Mouse (Mus musculus) embryonic fibroblast, embryonic 13.5 days (primary cell): ENCODE data around the gene Mras. TPM values are rescaled to one million over a fixed set of nuclear protein-coding genes. Genes with fewer than 3 reads are reported as not detected.

Experiments used
- H3K27ac ChIP-seq: 2 replicates; pipeline ENCODE4 v1.5.1; 2012; ENCODE audit warnings: low read length, control low read depth, inconsistent platforms; ENCODE audit not compliant: insufficient read depth
- H3K4me1 ChIP-seq: 2 replicates; pipeline ENCODE4 v1.6.1; 2011; ENCODE audit warnings: low read length; ENCODE audit not compliant: control insufficient read depth, insufficient read depth
- H3K4me3 ChIP-seq: 2 replicates; pipeline ENCODE4 v1.5.1; 2011; ENCODE audit warnings: mild to moderate bottlenecking, control low read depth, low read length; ENCODE audit not compliant: insufficient read depth
- CTCF ChIP-seq: IDR thresholded peaks from 2 replicates; pipeline ENCODE4 v1.5.1; 2011; ENCODE audit warnings: mild to moderate bottlenecking, control low read depth, low read length, moderate library complexity, borderline replicate concordance; ENCODE audit not compliant: insufficient read depth
- POLR2A ChIP-seq: IDR thresholded peaks from 2 replicates; pipeline ENCODE4 v1.6.1; 2011; ENCODE audit warnings: low read depth, mild to moderate bottlenecking, control low read depth, low read length, moderate library complexity
- polyA plus RNA-seq: library from polyadenylated mRNA; stranded (reverse); fragments of >200 nt; gene quantifications from 2 replicates; pipeline ENCODE4 v1.2.4, GENCODE M21; 2011; ENCODE audit warnings: low read depth; ENCODE audit not compliant: missing spikeins, insufficient read length

Mras gene
- polyA plus RNA-seq, 1 experiment = 35.3 TPM

GRCm38 (mm10) chr9:99441647-99442433 is 4.7 kb upstream of the Mras start:
- peak; percentile 19; the same call in 1 of the 2 replicates for TF ChIP-seq CTCF
- no peak for TF ChIP-seq POLR2A
- Histone ChIP-seq H3K4me3 (no peak overlapping the region), H3K27ac (no peak overlapping the region), H3K4me1 (peaks cover 11% of the 10 kb centered on the region)

- Histone ChIP-seq H3K4me1 (peaks cover 11% of the 10 kb centered on the region), H3K4me3 (no peak overlapping the region), H3K27ac (no peak overlapping the region)
- TF ChIP-seq POLR2A (no peak), CTCF (no peak)
Observed at GRCm38 (mm10) chr9:99440941-99441340, 3.8 kb upstream of the Mras start.

GRCm38 (mm10) chr9:99439064-99439463 is 1.9 kb upstream of the Mras start:
- no peak for TF ChIP-seq CTCF
- TF ChIP-seq POLR2A = no peak
- Histone ChIP-seq H3K4me1 (peaks cover 3% of the 10 kb centered on the region; the same call in 1 of the 2 replicates), H3K4me3 (no peak overlapping the region), H3K27ac (no peak overlapping the region)

- no peak for TF ChIP-seq POLR2A
- peaks cover 3% of the 10 kb centered on the region; the same call in 1 of the 2 replicates for H3K4me1 ChIP-seq
- H3K27ac ChIP-seq = no peak overlapping the region
- H3K4me3 ChIP-seq = no peak overlapping the region
Observed at GRCm38 (mm10) chr9:99437781-99438565, 792 bp upstream of the Mras start.

GRCm38 (mm10) chr9:99436182-99437030 is 775 bp downstream of the Mras start:
- no peak for TF ChIP-seq CTCF
- TF ChIP-seq POLR2A = peak; percentile 35
- peak overlapping the region; percentile 88 for H3K27ac ChIP-seq
- H3K4me1 ChIP-seq = peaks cover 6% of the 10 kb centered on the region; the same call in 1 of the 2 replicates
- H3K4me3 ChIP-seq = peak overlapping the region; percentile 62

- TF ChIP-seq CTCF = no peak
- TF ChIP-seq POLR2A = no peak
- Histone ChIP-seq H3K4me3 (peak overlapping the region; percentile 62), H3K27ac (peak overlapping the region; percentile 59), H3K4me1 (peaks cover 11% of the 10 kb centered on the region)
Observed at GRCm38 (mm10) chr9:99435619-99436181, 1.5 kb downstream of the Mras start.

GRCm38 (mm10) chr9:99434892-99435618 is 2.1 kb downstream of the Mras start:
- peak; percentile 67 for TF ChIP-seq POLR2A
- no peak for TF ChIP-seq CTCF
- Histone ChIP-seq H3K27ac (peak overlapping the region; percentile 59), H3K4me3 (peak overlapping the region; percentile 62), H3K4me1 (peaks cover 11% of the 10 kb centered on the region)

- Histone ChIP-seq H3K4me3 (no peak overlapping the region), H3K4me1 (peaks cover 8% of the 10 kb centered on the region), H3K27ac (no peak overlapping the region)
- no peak for TF ChIP-seq CTCF
- no peak for TF ChIP-seq POLR2A
Observed at GRCm38 (mm10) chr9:99432478-99432877, 4.7 kb downstream of the Mras start.
